Mouse (Mus musculus) A20 (cell line): ENCODE measurements around the gene Ttc16.

Experiments used
- DNase-seq: peaks from one replicate; pipeline ENCODE4 v3.0.0-alpha.2; 2011; ENCODE audit warnings: low read depth, low spot score

Ttc16 gene

GRCm38 (mm10) chr2:32779714-32780113 lies 4.3 kb upstream of the Ttc16 start:
- DNase-seq: no peak

- peak; percentile 62 for DNase-seq
Observed at GRCm38 (mm10) chr2:32779131-32779530, 3.7 kb upstream of the Ttc16 start.

GRCm38 (mm10) chr2:32778081-32778480 lies 2.6 kb upstream of the Ttc16 start:
- no peak for DNase-seq

GRCm38 (mm10) chr2:32776192-32776591 lies 759 bp upstream of the Ttc16 start:
- no peak for DNase-seq

GRCm38 (mm10) chr2:32772626-32773279 lies 2.7 kb downstream of the Ttc16 start:
- no peak for DNase-seq

GRCm38 (mm10) chr2:32771886-32772285 lies 3.5 kb downstream of the Ttc16 start:
- no peak for DNase-seq

- DNase-seq: no peak
Observed at GRCm38 (mm10) chr2:32769327-32770085, 5.9 kb downstream of the Ttc16 start.

- DNase-seq: peak; percentile 32
Observed at GRCm38 (mm10) chr2:32768661-32769285, 6.7 kb downstream of the Ttc16 start.

GRCm38 (mm10) chr2:32767241-32767640 lies 8.2 kb downstream of the Ttc16 start:
- no peak for DNase-seq

- DNase-seq: no peak
Observed at GRCm38 (mm10) chr2:32763353-32763752, 12.1 kb downstream of the Ttc16 start.

GRCm38 (mm10) chr2:32761859-32762258 lies 13.6 kb downstream of the Ttc16 start:
- DNase-seq: no peak

- no peak for DNase-seq
Observed at GRCm38 (mm10) chr2:32761361-32761760, 14.1 kb downstream of the Ttc16 start.

GRCm38 (mm10) chr2:32759001-32759400 lies 16.4 kb downstream of the Ttc16 start:
- DNase-seq: no peak

GRCm38 (mm10) chr2:32758503-32758902 lies 16.9 kb downstream of the Ttc16 start:
- DNase-seq: no peak

- DNase-seq: peak; percentile 98
Observed at GRCm38 (mm10) chr2:32757056-32757845, 18.2 kb downstream of the Ttc16 start, which contains the start of gene Tor2a. TSS of gene Tor2a (plus strand) at chr2:32757234.

- no peak for DNase-seq
Observed at GRCm38 (mm10) chr2:32756674-32757055, 18.8 kb downstream of the Ttc16 start.

GRCm38 (mm10) chr2:32752181-32752580 lies 23.3 kb downstream of the Ttc16 start:
- no peak for DNase-seq

- no peak for DNase-seq
Observed at GRCm38 (mm10) chr2:32751665-32752033, 23.8 kb downstream of the Ttc16 start.

- no peak for DNase-seq
Observed at GRCm38 (mm10) chr2:32750887-32751664, 24.4 kb downstream of the Ttc16 start.

GRCm38 (mm10) chr2:32750199-32750598 lies 25.2 kb downstream of the Ttc16 start:
- peak; percentile 34 for DNase-seq

GRCm38 (mm10) chr2:32749082-32749481 lies 26.4 kb downstream of the Ttc16 start:
- DNase-seq: no peak
